Mouse (Mus musculus) small intestine, adult 2 months (tissue): ENCODE data around the gene Sik1. TPM values are rescaled to one million over a fixed set of nuclear protein-coding genes. Genes with fewer than 3 reads are reported as not detected.

Source experiments
- H3K27ac ChIP-seq: fragments of 200-500 bp; 2 replicates; pipeline ENCODE4 v1.5.1; 2012; ENCODE audit warnings: low read depth, low read length, control low read depth, inconsistent platforms; ENCODE audit not compliant: insufficient read depth
- H3K27me3 ChIP-seq: fragments of 200-500 bp; 2 replicates; pipeline ENCODE4 v1.6.1; 2012; ENCODE audit warnings: mild to moderate bottlenecking, moderate library complexity, low read length, inconsistent platforms; ENCODE audit not compliant: control insufficient read depth, insufficient read depth
- H3K36me3 ChIP-seq: fragments of 200-500 bp; 2 replicates; pipeline ENCODE4 v1.6.1; 2012; ENCODE audit warnings: mild to moderate bottlenecking, low read length, control low read depth, inconsistent platforms; ENCODE audit not compliant: control insufficient read depth, insufficient read depth
- H3K4me1 ChIP-seq: fragments of 200-500 bp; 2 replicates; pipeline ENCODE4 v1.6.1; 2012; ENCODE audit warnings: low read length, inconsistent platforms, mixed read lengths; ENCODE audit not compliant: control insufficient read depth, insufficient read depth, insufficient read length
- H3K4me3 ChIP-seq: fragments of 200-500 bp; 2 replicates; pipeline ENCODE4 v1.5.1; 2012; ENCODE audit warnings: low read depth, mild to moderate bottlenecking, control low read depth, inconsistent platforms, low read length, moderate library complexity
- CTCF ChIP-seq: fragments of 200-500 bp; IDR thresholded peaks from 2 replicates; pipeline ENCODE4 v1.5.1; 2012; ENCODE audit warnings: low read depth, mild to moderate bottlenecking, control low read depth, inconsistent platforms, low read length, moderate library complexity, mixed read lengths; ENCODE audit not compliant: insufficient replicate concordance, insufficient read length; ENCODE audit errors: extremely low read depth
- POLR2A ChIP-seq: fragments of 200-500 bp; IDR thresholded peaks from 2 replicates; pipeline ENCODE4 v1.6.1; 2012; ENCODE audit warnings: low read depth, mild to moderate bottlenecking, control low read depth, inconsistent platforms, low read length, moderate library complexity
- WGBS: fragments of 180-500 bp; shearing (Covaris S2); methylation state at CpG from one replicate; pipeline ENCODE4 v1.1.7; 2018; 5-methylcytosine and 5-hydroxymethylcytosine counted together
- polyA plus RNA-seq: library from polyadenylated mRNA; depleted of rRNA; stranded (reverse); fragments of >200 nt; gene quantifications from 2 replicates; pipeline ENCODE4 v1.2.3, GENCODE M21; 2012

The Sik1 gene
- polyA plus RNA-seq, 1 experiment: 16.9 TPM

DNA sequence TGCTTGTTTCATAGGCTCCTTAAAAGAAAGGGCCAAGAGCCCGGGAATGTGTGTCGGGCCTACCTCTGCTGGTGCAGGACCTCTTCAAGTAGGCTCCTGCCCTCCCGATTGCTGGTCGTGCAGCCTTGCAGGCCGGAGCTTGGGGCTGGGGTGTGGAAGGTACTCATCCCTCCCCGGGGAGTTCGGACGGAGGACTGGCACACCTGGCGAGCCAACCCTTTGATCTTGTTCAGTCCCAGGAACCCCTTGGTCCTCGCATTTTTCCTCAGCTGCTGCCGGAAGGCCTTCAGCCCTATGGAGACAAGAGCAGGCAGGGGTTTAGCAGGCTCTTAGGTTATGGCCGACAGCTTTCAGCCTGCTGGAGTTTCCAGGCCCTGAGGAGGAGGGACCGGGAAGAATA, 8.6 kb downstream of the Sik1 start:
- Histone ChIP-seq H3K36me3 (peaks cover 64% of the 10 kb centered on the region), H3K4me3 (no peak overlapping the region), H3K27me3 (no peaks in the 10 kb centered on the region), H3K27ac (no peak overlapping the region), H3K4me1 (peaks cover 4% of the 10 kb centered on the region)
- 90% methylated on average over 13 of the region's 13 CpGs for whole genome bisulfite sequencing
- TF ChIP-seq CTCF: no peak
- no peak for TF ChIP-seq POLR2A

DNA sequence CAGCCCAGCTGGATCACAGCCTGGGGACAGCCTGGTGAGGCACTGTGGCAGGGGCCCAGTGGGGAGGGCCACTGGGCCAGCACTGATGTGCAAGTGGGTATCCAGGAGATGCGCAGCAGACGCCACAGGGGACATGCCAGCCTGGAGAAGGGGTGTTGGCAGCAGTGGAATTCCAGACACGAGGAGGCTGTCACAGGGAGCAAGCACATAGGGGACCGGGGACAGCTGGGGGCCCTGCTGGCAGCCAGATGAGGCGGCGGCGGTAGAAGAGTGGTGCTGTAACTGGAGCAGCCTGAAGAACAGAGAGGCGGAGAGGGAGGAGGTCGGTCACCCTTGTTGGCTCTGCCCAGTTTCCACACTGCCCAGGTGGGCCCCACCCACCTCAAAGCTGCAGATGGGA, 9.3 kb downstream of the Sik1 start:
- peaks cover 7% of the 10 kb centered on the region for H3K4me1 ChIP-seq
- TF ChIP-seq POLR2A (no peak), CTCF (no peak)
- WGBS: 83% methylated on average over 9 of the region's 9 CpGs

DNA sequence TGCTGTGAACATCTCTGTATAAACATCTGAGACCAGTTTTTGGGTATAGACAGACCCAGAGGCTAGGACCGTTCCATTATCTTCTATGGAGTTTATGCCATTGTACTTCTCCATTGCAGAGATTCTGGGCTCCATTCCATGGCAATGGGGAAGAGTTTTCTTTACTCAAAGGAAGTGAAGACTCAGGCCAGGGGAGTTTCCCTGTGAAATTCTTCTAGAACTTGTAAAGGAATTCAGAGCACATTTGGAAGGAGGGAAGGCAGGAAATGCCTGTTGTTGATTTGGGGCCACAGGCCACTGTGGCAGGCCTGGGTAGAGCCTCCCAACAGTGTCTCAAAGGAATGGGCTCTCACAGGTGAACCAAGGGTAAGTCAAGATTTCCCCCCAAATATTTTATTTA, 11.7 kb downstream of the Sik1 start:
- Histone ChIP-seq H3K4me3 (no peak overlapping the region), H3K4me1 (peaks cover 7% of the 10 kb centered on the region), H3K27me3 (no peaks in the 10 kb centered on the region), H3K27ac (no peak overlapping the region), H3K36me3 (peaks cover 41% of the 10 kb centered on the region)
- 70% methylated on average over 1 of the region's 1 CpGs for WGBS
- TF ChIP-seq POLR2A: no peak
- no peak for TF ChIP-seq CTCF

More for the DNA sequence above, 9.3 kb downstream of the Sik1 start:
- peaks cover 64% of the 10 kb centered on the region for H3K36me3 ChIP-seq
- H3K27ac ChIP-seq: no peak overlapping the region
- H3K4me3 ChIP-seq: no peak overlapping the region
- H3K27me3 ChIP-seq: no peaks in the 10 kb centered on the region

DNA sequence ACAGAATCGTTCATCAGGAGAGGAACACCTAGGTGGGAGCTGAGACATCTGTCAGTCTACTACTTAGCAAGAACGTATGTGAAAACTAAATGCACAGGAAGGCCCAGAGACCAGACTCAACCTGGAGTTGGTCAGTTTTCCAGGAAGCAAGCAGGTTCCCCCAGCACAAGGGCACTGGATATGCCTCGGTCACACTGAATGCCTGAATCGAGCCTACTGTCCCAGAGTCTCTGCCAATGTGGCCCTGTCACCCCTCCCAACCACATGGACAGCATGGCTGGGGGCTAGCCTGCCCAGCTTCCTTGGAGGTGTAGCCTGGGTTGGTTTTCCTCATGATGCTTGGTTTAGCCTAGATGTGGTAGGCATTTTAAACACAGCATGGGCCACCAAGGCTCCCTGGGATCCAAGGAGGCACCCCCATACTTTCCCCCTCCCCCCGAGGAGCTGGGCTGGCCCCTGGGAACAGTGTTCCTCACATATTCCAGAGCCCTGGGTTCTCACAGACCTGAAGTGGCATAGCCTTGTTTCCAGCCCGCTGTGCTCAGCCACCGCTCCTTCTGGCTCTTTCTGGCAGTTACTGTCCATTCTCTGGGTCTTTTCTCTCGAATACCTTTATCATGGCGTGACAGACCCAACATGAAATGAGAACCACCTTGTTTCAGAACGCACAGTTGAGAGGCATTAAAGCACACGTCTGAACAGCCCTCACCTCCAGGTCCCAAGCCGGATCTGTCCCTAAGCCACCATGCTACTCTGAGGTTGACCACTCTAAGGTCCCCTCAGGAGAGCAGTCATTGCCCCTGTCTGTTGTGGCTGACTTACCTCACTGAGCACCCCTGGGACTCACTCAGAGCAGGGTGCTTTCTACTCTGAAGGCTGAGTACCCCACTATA, 12.4 kb downstream of the Sik1 start:
- 83% methylated on average over 12 of the region's 12 CpGs for WGBS
- H3K27ac ChIP-seq: peak overlapping the region; percentile 29; the same call in 1 of the 2 replicates
- H3K27me3 ChIP-seq: no peaks in the 10 kb centered on the region
- H3K4me3 ChIP-seq: no peak overlapping the region
- peaks cover 34% of the 10 kb centered on the region for H3K36me3 ChIP-seq
- TF ChIP-seq CTCF: no peak
- no peak for TF ChIP-seq POLR2A
- H3K4me1 ChIP-seq: peaks cover 7% of the 10 kb centered on the region

DNA sequence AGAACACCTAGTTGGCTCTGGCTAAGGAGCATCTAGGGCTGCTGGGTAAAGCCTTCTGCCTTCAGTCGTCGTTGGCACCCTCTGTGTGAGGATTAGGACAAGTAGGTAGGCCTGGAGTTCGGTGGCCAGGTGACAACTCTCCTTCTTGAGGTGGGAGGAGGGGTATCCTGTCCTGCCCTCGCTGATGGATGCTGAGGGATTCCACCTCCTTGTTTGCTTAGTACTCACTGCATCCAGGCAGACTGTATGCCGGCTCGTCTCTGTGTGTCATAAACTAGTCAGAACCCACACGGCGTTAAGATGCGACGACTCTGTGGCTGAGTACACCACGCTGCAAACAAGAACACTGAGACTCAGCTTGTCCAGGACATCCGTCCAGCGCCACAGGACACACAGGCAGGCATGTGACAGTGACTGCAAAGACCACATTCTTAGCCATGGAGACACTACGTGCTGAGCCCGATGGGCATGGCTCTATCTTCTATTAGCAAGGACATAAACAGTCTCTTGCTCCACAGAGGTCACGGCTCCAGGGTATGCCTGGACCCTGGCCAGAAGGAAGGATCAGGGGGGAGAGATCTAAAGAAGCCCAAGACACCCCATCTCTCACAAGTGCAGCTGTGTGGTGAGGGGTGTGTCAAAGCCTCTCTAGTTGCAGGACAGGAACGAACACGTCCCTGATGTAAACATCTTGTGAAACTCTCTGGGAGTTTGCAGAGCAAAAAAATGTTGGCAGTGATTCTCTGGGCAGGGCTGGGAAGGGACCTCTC, 13.6 kb downstream of the Sik1 start:
- WGBS: 36% methylated on average over 18 of the region's 18 CpGs
- no peak for TF ChIP-seq CTCF
- TF ChIP-seq POLR2A: no peak
- Histone ChIP-seq H3K36me3 (peaks cover 23% of the 10 kb centered on the region), H3K27me3 (no peaks in the 10 kb centered on the region), H3K4me3 (no peak overlapping the region), H3K27ac (peak overlapping the region; percentile 70), H3K4me1 (peaks cover 7% of the 10 kb centered on the region)

DNA sequence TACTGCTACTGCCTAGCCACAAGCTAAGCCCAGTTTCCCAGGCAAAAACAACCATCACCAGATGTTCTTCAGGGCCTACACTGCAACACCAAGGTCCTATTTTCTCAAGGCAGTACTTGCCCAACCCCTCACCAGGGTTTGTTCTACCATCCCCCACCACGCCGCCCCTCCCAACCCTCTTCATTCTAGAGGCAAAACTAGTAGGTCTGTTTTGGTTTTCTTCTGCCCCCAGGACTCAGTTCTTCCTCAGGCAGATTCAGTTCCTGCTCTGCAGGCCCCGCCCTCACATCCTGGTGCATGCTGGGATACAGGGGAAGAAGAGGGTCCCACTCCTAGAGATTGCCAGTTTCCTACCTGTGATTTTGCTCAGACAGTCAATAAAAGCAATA, 14.2 kb downstream of the Sik1 start:
- H3K4me3 ChIP-seq: no peak overlapping the region
- peak overlapping the region; percentile 70 for H3K27ac ChIP-seq
- H3K4me1 ChIP-seq: peaks cover 7% of the 10 kb centered on the region
- TF ChIP-seq CTCF (no peak), POLR2A (no peak)
- H3K36me3 ChIP-seq: peaks cover 17% of the 10 kb centered on the region
- WGBS: 84% methylated on average over 3 of the region's 3 CpGs
- no peaks in the 10 kb centered on the region for H3K27me3 ChIP-seq

DNA sequence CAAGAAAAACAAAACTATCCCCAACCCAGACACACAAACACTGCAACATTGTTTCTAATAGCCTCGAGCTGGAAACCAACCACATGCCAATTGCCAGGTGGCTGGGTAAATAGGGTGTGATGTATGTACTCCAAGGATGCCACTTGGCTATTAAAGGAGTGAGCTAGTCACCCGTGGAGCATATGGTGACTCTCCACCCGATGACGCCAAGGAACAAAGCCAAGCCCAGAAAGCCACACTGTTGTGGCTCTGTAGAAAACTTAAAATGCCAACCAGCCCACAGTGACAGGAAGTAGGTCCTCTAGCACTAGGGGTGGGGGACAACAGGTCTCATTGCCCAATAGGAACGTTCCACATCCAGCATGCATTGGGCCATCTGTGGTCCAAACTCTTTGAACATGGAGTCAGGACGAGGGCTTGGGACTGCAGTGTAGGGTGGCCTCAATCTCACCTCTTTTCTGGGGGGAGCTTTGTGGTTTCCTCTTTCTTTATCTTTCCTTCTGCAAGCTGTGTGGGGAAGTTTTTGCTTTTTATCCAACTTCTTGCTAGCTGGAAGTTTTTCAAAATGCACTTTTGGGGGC, 15.1 kb downstream of the Sik1 start:
- TF ChIP-seq POLR2A (no peak), CTCF (no peak)
- 71% methylated on average over 6 of the region's 6 CpGs for WGBS

More for the DNA sequence above, 15.1 kb downstream of the Sik1 start:
- Histone ChIP-seq H3K36me3 (peaks cover 9% of the 10 kb centered on the region), H3K27me3 (no peaks in the 10 kb centered on the region), H3K4me3 (no peak overlapping the region), H3K4me1 (peaks cover 8% of the 10 kb centered on the region), H3K27ac (peak overlapping the region; percentile 24; the same call in 1 of the 2 replicates)
